Mouse (Mus musculus) embryonic facial prominence, embryonic 12.5 days (tissue): ENCODE measurements around the gene Poll. TPM values are rescaled to one million over a fixed set of nuclear protein-coding genes. Genes with fewer than 3 reads are reported as not detected.

Source experiments
- ATAC-seq: fragments of 200-750 bp; cut with Nextera tagmentation; 2 replicates; pipeline ENCODE4 v1.8.0; 2017; ENCODE audit not compliant: insufficient number of reproducible peaks, insufficient read depth, low FRiP score, low TSS enrichment
- H3K27ac ChIP-seq: fragments of 300-500 bp; sonication (generic); 2 replicates; pipeline ENCODE4 v1.5.1; 2016; ENCODE audit warnings: mild to moderate bottlenecking
- H3K27me3 ChIP-seq: fragments of 300-500 bp; sonication (generic); 2 replicates; pipeline ENCODE4 v1.6.1; 2016; ENCODE audit warnings: mild to moderate bottlenecking, moderate library complexity
- H3K36me3 ChIP-seq: fragments of 300-500 bp; sonication (generic); 2 replicates; pipeline ENCODE4 v1.6.1; 2016; ENCODE audit warnings: mild to moderate bottlenecking
- H3K4me1 ChIP-seq: fragments of 300-500 bp; sonication (generic); 2 replicates; pipeline ENCODE4 v1.6.1; 2016
- H3K4me2 ChIP-seq: fragments of 300-500 bp; sonication (generic); replicated peaks from 2 replicates; pipeline ENCODE4 v1.6.1; 2016; ENCODE audit warnings: mild to moderate bottlenecking, moderate library complexity
- H3K4me3 ChIP-seq: fragments of 300-500 bp; sonication (generic); 2 replicates; pipeline ENCODE4 v1.5.1; 2016; ENCODE audit warnings: mild to moderate bottlenecking
- H3K9ac ChIP-seq: fragments of 300-500 bp; sonication (generic); 2 replicates; pipeline ENCODE4 v1.6.1; 2016; ENCODE audit warnings: mild to moderate bottlenecking, moderate library complexity
- H3K9me3 ChIP-seq: fragments of 300-500 bp; sonication (generic); 2 replicates; pipeline ENCODE4 v1.6.1; 2016; ENCODE audit warnings: mild to moderate bottlenecking, moderate library complexity
- WGBS: fragments of 180-500 bp; shearing (Covaris S2); methylation state at CpG from one replicate; pipeline ENCODE4 v1.1.7; 2016; 5-methylcytosine and 5-hydroxymethylcytosine counted together
- polyA plus RNA-seq: library from polyadenylated mRNA; unstranded; fragments of >200 nt; fragmentation: Nextera tagmentation; extraction: Ambion mirVana; gene quantifications from 2 replicates; pipeline ENCODE4 v1.2.1, GENCODE M21; 2016

Poll gene
- polyA plus RNA-seq, 1 experiment from 2014 or later: 17.6 TPM

- H3K4me1 ChIP-seq: no peaks in the 10 kb centered on the region
- no peaks in the 10 kb centered on the region for H3K27me3 ChIP-seq
- no peak overlapping the region for H3K4me3 ChIP-seq
- H3K9me3 ChIP-seq: no peaks in the 10 kb centered on the region
- WGBS: 65% methylated on average over 6 of the region's 6 CpGs
- no peak overlapping the region for H3K4me2 ChIP-seq
- no peak overlapping the region for H3K9ac ChIP-seq
- no peak overlapping the region for H3K27ac ChIP-seq
- peaks cover 36% of the 10 kb centered on the region for H3K36me3 ChIP-seq
- no peak for ATAC-seq
Measured at GRCm38 (mm10) chr19:45531554-45531953, 28.8 kb downstream of the Poll start.

- 82% methylated on average over 15 of the region's 15 CpGs for WGBS
- no peaks in the 10 kb centered on the region for H3K9me3 ChIP-seq
- H3K4me2 ChIP-seq: no peak overlapping the region
- ATAC-seq: no peak
- H3K9ac ChIP-seq: no peak overlapping the region
- H3K36me3 ChIP-seq: peaks cover 36% of the 10 kb centered on the region
- H3K27ac ChIP-seq: no peak overlapping the region
- H3K4me1 ChIP-seq: no peaks in the 10 kb centered on the region
- H3K4me3 ChIP-seq: no peak overlapping the region
- no peaks in the 10 kb centered on the region for H3K27me3 ChIP-seq
Measured at GRCm38 (mm10) chr19:45530200-45530995, 29.9 kb downstream of the Poll start.

GRCm38 (mm10) chr19:45529294-45529693 is 31.0 kb downstream of the Poll start:
- WGBS: 92% methylated on average over 5 of the region's 5 CpGs
- Histone ChIP-seq H3K36me3 (peaks cover 44% of the 10 kb centered on the region), H3K4me2 (no peak overlapping the region), H3K9ac (no peak overlapping the region), H3K4me1 (no peaks in the 10 kb centered on the region), H3K4me3 (no peak overlapping the region), H3K9me3 (no peaks in the 10 kb centered on the region), H3K27ac (no peak overlapping the region), H3K27me3 (no peaks in the 10 kb centered on the region)
- no peak for ATAC-seq

- Histone ChIP-seq H3K4me2 (no peak overlapping the region), H3K27me3 (no peaks in the 10 kb centered on the region), H3K4me3 (no peak overlapping the region), H3K9me3 (no peaks in the 10 kb centered on the region), H3K4me1 (no peaks in the 10 kb centered on the region), H3K27ac (no peak overlapping the region), H3K36me3 (peaks cover 50% of the 10 kb centered on the region), H3K9ac (no peak overlapping the region)
- WGBS: 90% methylated on average over 10 of the region's 10 CpGs
- no peak for ATAC-seq
Measured at GRCm38 (mm10) chr19:45527931-45528534, 32.3 kb downstream of the Poll start.

- H3K4me2 ChIP-seq: no peak overlapping the region
- 84% methylated on average over 7 of the region's 7 CpGs for WGBS
- no peak overlapping the region for H3K9ac ChIP-seq
- no peak overlapping the region for H3K4me3 ChIP-seq
- H3K27ac ChIP-seq: no peak overlapping the region
- H3K9me3 ChIP-seq: no peaks in the 10 kb centered on the region
- H3K4me1 ChIP-seq: no peaks in the 10 kb centered on the region
- no peak for ATAC-seq
- no peaks in the 10 kb centered on the region for H3K27me3 ChIP-seq
- H3K36me3 ChIP-seq: peaks cover 55% of the 10 kb centered on the region
Measured at GRCm38 (mm10) chr19:45527382-45527781, 32.9 kb downstream of the Poll start.

- no peaks in the 10 kb centered on the region for H3K27me3 ChIP-seq
- ATAC-seq: no peak
- H3K9me3 ChIP-seq: no peaks in the 10 kb centered on the region
- H3K4me2 ChIP-seq: no peak overlapping the region
- H3K4me1 ChIP-seq: no peaks in the 10 kb centered on the region
- H3K27ac ChIP-seq: no peak overlapping the region
- no peak overlapping the region for H3K4me3 ChIP-seq
- 92% methylated on average over 12 of the region's 12 CpGs for WGBS
- peaks cover 70% of the 10 kb centered on the region for H3K36me3 ChIP-seq
- H3K9ac ChIP-seq: no peak overlapping the region
Measured at GRCm38 (mm10) chr19:45516264-45516663, 44.1 kb downstream of the Poll start.

GRCm38 (mm10) chr19:45515341-45515740 is 45.0 kb downstream of the Poll start:
- Histone ChIP-seq H3K36me3 (peaks cover 61% of the 10 kb centered on the region), H3K9ac (no peak overlapping the region), H3K4me3 (no peak overlapping the region), H3K27ac (no peak overlapping the region), H3K4me2 (no peak overlapping the region), H3K4me1 (no peaks in the 10 kb centered on the region), H3K27me3 (no peaks in the 10 kb centered on the region), H3K9me3 (no peaks in the 10 kb centered on the region)
- ATAC-seq: no peak
- WGBS: 94% methylated on average over 2 of the region's 2 CpGs

- no peaks in the 10 kb centered on the region for H3K27me3 ChIP-seq
- H3K4me3 ChIP-seq: no peak overlapping the region
- no peak overlapping the region for H3K9ac ChIP-seq
- peaks cover 40% of the 10 kb centered on the region for H3K36me3 ChIP-seq
- H3K4me1 ChIP-seq: no peaks in the 10 kb centered on the region
- no peak for ATAC-seq
- no peak overlapping the region for H3K4me2 ChIP-seq
- WGBS: 79% methylated on average over 4 of the region's 4 CpGs
- H3K27ac ChIP-seq: no peak overlapping the region
- no peaks in the 10 kb centered on the region for H3K9me3 ChIP-seq
Measured at GRCm38 (mm10) chr19:45511406-45511805, 48.9 kb downstream of the Poll start.

- WGBS: 82% methylated on average over 3 of the region's 3 CpGs
Measured at GRCm38 (mm10) chr19:45510680-45511079, 49.7 kb downstream of the Poll start.

GRCm38 (mm10) chr19:45507531-45507930 is 52.8 kb downstream of the Poll start:
- no peak overlapping the region for H3K27ac ChIP-seq
- no peaks in the 10 kb centered on the region for H3K9me3 ChIP-seq
- WGBS: 84% methylated on average over 19 of the region's 19 CpGs
- H3K36me3 ChIP-seq: peaks cover 15% of the 10 kb centered on the region
- ATAC-seq: no peak
- no peak overlapping the region for H3K4me3 ChIP-seq
- no peak overlapping the region for H3K9ac ChIP-seq
- H3K4me2 ChIP-seq: no peak overlapping the region
- H3K27me3 ChIP-seq: no peaks in the 10 kb centered on the region
- H3K4me1 ChIP-seq: no peaks in the 10 kb centered on the region

More at GRCm38 (mm10) chr19:45510680-45511079, 49.7 kb downstream of the Poll start:
- H3K4me2 ChIP-seq: no peak overlapping the region
- H3K4me1 ChIP-seq: no peaks in the 10 kb centered on the region
- no peak overlapping the region for H3K27ac ChIP-seq
- H3K4me3 ChIP-seq: no peak overlapping the region
- no peaks in the 10 kb centered on the region for H3K9me3 ChIP-seq
- H3K27me3 ChIP-seq: no peaks in the 10 kb centered on the region
- no peak for ATAC-seq
- H3K9ac ChIP-seq: no peak overlapping the region
- peaks cover 35% of the 10 kb centered on the region for H3K36me3 ChIP-seq

GRCm38 (mm10) chr19:45505446-45505845 is 54.9 kb downstream of the Poll start:
- no peak overlapping the region for H3K4me2 ChIP-seq
- H3K27me3 ChIP-seq: no peaks in the 10 kb centered on the region
- 78% methylated on average over 7 of the region's 7 CpGs for WGBS
- no peak overlapping the region for H3K4me3 ChIP-seq
- H3K36me3 ChIP-seq: peaks cover 11% of the 10 kb centered on the region
- H3K9ac ChIP-seq: no peak overlapping the region
- H3K4me1 ChIP-seq: no peaks in the 10 kb centered on the region
- H3K27ac ChIP-seq: no peak overlapping the region
- no peaks in the 10 kb centered on the region for H3K9me3 ChIP-seq
- ATAC-seq: no peak
